Mouse (Mus musculus) thymus, postnatal 0 days (tissue): ENCODE data around the gene Olfr447. TPM values are rescaled to one million over a fixed set of nuclear protein-coding genes. Genes with fewer than 3 reads are reported as not detected.

Source experiments
- DNase-seq: peaks from one replicate; pipeline ENCODE4 v3.0.0-alpha.2; 2015; ENCODE audit warnings: low spot score
- polyA plus RNA-seq: library from polyadenylated mRNA; unstranded; fragments of >200 nt; fragmentation: Nextera tagmentation; extraction: Ambion mirVana; gene quantifications from 2 replicates; pipeline ENCODE4 v1.2.1, GENCODE M21; 2015

The Olfr447 gene
- polyA plus RNA-seq, result not detected in 2 replicates

DNA sequence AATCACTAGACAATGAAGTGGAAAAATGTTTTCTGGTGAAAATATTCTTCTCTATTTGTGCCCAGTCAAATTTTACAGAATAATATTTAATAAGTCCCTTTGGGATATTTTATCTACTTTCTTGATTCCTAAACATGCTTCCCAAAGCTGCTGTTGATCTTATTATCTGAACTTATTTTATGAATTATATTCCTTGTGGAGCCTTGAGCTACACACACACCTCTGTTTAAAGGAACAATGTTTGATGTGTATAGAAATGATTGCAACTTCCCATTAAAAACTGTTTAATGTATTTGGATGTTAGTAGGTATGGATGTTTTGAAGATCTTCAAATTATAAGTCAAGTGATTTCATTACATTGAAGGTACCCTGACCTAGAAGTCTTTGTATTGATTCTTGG is at the start of gene Olfr447:
Olfr447 (plus strand) TSS at position 301 of the 400 bp plus-strand sequence.
- no peak for DNase-seq

DNA sequence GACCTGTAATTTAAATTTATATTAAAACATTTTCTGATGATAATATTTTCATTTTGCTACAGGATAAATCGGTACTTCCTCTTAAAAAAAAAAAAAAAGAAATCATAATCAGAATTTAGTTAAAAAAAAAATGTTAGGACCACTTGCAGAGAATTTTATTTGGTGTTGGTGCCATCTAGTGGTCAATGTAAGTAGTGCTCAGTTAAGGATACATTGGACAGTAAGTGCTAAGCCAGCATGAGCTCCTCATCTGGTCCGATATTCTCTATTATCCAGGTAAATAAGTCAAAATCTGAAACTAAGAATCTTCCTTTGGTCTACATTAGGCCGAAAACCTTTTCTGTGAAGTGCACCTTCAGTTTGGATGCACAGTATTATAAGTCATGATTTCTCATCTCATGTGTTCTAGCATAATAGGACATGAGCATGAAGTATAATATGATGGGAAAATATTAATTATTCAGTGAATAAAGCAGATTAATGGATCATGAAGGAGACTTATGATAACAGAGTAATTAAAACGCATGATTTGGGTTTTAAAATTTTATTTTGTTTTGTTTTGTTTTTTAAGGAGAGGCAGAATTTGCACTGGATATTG is 48.4 kb upstream of the Olfr447 start:
- DNase-seq, result peak; percentile 42

DNA sequence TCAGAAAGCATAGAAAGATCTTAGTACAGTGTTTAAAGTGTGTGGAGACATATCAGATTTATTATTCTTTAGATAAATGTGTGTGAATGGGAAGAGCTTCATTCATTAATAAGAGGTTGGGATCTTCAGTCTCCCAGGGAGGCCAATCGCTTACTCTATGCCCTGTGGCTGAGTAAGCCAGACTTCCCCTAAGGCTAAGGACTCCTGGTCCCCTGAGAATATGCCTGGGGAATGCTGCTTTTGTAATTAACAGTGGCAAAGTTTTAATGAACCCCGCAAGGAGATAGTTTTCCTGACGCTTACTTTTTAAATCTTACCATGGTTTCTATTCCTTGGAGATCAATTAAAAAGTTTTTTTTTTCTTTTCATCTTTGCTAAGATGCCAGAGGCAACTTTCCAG is 39.0 kb upstream of the Olfr447 start:
- DNase-seq, result no peak

DNA sequence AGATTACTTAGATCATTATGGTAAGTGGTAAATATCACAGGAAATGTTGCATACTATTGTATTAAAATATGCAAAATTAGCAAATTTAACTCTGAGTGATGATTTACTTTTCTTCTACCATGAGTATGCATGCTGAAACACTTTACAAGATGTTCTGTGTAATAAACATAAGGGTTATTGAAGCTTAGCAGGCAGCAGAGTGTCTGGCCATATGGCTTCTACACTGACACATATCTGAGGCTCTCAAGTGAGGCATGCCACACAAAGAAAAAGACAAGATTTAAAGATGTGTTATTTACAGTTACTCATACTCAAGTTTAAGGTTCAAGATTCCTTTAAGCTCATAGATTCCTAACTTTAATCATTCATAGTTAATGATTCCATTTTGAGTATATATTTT is 32.4 kb upstream of the Olfr447 start:
- no peak for DNase-seq

DNA sequence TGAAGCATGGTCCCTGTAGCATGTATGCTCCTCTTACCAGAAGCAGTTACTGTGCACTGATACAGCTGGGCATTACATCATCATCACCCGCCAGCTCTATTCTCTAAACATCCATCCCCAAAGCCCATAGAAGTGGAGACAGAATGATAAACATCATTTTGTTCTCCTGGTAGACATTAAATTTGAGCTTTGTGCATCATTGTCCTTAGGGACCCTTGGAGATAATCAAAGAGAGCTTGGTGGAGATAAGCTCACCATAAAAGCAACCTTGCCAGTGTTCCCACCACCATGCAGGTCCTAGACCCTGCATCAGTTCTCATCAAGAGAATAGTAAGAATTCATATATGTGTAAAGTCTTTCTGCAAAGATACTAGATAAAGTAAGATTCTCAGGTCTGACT is 18.5 kb upstream of the Olfr447 start, which contains the start of gene Olfr448:
Olfr448 (plus strand) TSS at position 301 of the 400 bp plus-strand sequence.
- no peak for DNase-seq

DNA sequence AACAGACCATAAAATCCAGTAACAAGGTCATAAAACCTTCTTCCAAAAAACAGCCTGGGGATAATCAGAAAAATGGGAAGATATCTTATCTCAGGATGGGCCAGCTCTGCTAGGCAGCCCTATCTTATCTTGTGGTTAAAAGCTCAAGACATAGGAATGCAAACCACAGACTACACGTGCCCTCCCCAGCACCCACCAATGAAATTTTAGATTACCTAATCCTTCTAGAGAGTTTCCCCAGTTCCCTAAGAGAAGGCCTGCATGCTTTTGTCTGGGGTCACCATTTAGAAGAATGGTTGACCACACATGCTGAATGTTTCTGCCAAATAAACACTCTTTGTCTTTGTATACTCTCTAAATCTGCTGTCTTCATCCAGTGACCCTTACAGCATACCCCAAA is 8.3 kb upstream of the Olfr447 start:
- no peak for DNase-seq

DNA sequence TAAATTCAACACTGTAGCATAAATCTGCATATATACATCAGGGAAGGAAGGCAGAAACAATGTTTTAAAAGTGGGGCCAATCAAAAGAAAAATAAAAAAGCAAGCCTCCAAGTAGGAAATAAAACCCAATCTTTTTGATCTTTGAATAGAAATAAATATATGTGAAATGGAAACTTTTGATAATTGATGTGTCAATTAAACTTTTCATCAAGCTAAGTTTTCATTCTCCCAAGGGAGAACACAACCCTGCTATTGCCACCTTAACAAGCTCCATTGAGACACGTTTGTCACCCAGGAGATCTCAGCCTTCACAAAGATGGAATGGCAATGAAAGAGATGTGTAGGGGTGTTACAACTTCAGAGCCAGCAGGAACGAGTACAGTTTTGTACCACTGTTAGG is 12.4 kb downstream of the Olfr447 start, which contains the start of gene Olfr446:
Olfr446 (plus strand) TSS at position 301 of the 400 bp plus-strand sequence.
- DNase-seq, result no peak

DNA sequence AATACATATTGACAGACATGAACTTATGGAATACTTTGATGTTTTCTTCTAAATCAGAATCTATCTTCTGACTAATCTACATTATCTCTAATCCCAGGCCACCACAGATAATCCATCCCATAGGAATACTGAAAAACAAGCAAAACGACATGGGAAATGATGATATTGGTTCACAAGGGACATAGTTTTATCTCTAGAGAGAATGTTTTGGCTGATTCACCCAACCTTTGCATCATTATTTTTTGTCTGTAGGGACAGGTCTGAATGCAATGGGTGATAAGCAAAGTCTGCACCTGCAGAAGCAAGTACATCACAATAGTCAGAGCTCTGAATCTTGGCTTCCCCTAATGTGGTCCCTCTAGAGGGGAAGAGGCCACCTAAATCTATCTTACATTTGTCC is 40.1 kb downstream of the Olfr447 start, which contains the start of gene Olfr444:
Olfr444 (plus strand) TSS at position 301 of the 400 bp plus-strand sequence.
- DNase-seq, result no peak

Other genes with a start within 250 kb of the Olfr447 start
- 4.3 and 5.0 TPM in 2 replicates for gene Tcaf1, start 198.8 kb upstream of the Olfr447 start, polyA plus RNA-seq
- gene Olfr453, start 169.5 kb upstream of the Olfr447 start, polyA plus RNA-seq, result not detected in 2 replicates
- gene Olfr38, start 152.5 kb upstream of the Olfr447 start, polyA plus RNA-seq, result not detected in 2 replicates
- gene Olfr452, start 123.8 kb upstream of the Olfr447 start, polyA plus RNA-seq, result not detected in 2 replicates
- gene Olfr450, start 96.9 kb upstream of the Olfr447 start, polyA plus RNA-seq, result not detected in 2 replicates
- gene Olfr449, start 74.5 kb upstream of the Olfr447 start, polyA plus RNA-seq, result not detected in 2 replicates
- not detected in 2 replicates for gene Olfr448, start 18.4 kb upstream of the Olfr447 start, polyA plus RNA-seq
- gene Olfr446, start 12.5 kb downstream of the Olfr447 start, polyA plus RNA-seq, result not detected in 2 replicates
- not detected in 2 replicates for gene Olfr444, start 40.2 kb downstream of the Olfr447 start, polyA plus RNA-seq
- not detected in 2 replicates for gene Olfr441, start 197.5 kb downstream of the Olfr447 start, polyA plus RNA-seq
- gene Olfr237-ps1, start 237.7 kb downstream of the Olfr447 start, polyA plus RNA-seq, result not detected in 2 replicates